Mouse (Mus musculus): Measurements from ENCODE around the gene Tepsin. TPM values are rescaled to one million over a fixed set of nuclear protein-coding genes. Genes with fewer than 3 reads are reported as not detected.

Gene Tepsin
- 5.2 and 6.9 TPM in 2 replicates for polyA plus RNA-seq (2015; fragmentation: Nextera tagmentation; extraction: Ambion mirVana)

- H3K9me3 ChIP-seq (replicated peaks), result no peaks in the 10 kb centered on the region
- peak; percentile 96 for ATAC-seq (ENCODE audit: low read depth)
- H3K27me3 ChIP-seq, result no peaks in the 10 kb centered on the region
- DNase-seq, result peak; percentile 99
- peak within 1 kb of the TSS; percentile 83 for H3K4me3 ChIP-seq (replicated peaks)
- peaks cover 38% of the 10 kb centered on the region for H3K36me3 ChIP-seq
- peak within 1 kb of the TSS; percentile 95 for H3K4me2 ChIP-seq
- peak within 1 kb of the TSS; percentile 84 for H3K27ac ChIP-seq
- H3K9ac ChIP-seq, result peak within 1 kb of the TSS; percentile 88
- WGBS (ENCODE audit: insufficient replicate concordance), result under 1% methylated on average over 77 of the region's 77 CpGs
- peaks cover 39% of the 10 kb centered on the region for H3K4me1 ChIP-seq (replicated peaks)
Measured at GRCm38 (mm10) chr11:120098588-120099511, at the start of gene Tepsin, which contains the start of gene Ndufaf8. Gene Tepsin (minus strand): TSS chr11:120098731. Gene Ndufaf8 (plus strand): TSS chr11:120098928.

DNA sequence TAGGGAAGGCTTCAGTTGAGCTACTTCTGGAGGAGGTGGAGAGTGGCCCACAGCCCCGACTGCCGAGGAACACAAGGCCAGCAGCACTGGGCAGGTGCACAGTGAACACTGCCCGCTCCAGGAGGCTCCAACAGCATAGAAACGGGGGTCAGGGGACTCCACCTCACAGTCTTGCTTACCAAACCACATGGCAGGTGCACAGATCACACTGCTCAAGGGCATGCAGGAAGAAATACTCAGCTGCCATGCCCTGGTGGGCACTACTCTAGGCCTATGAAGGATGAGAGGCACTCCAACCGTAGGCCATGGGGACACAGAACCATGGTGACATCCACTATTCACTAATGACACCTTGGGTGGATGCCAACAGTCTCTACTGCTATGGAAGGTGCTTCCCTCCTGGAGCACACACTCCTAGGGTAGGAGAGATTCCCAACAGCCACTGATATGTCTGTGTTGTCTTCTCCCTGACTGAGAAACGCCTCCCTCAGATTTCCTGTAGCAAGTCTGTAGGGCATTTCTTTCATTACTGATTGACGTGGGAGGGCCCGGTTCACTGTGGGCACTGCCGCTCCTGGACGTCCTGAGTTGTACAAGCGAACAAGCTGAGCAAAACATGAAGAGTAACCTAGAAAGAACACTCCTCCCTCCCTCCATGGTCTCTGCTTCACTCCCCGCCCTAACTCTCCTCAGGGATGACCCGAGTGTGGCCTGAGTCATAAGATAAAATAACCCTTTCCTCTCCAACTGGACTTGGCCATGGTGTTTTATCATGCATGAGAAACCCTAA is 45.4 kb upstream of the Tepsin start:
- 59% methylated on average over 13 of the region's 13 CpGs for WGBS (ENCODE audit: insufficient replicate concordance)
- H3K4me1 ChIP-seq (replicated peaks), result peaks cover 80% of the 10 kb centered on the region

GRCm38 (mm10) chr11:120142601-120143051 is 44.1 kb upstream of the Tepsin start:
- ATAC-seq (ENCODE audit: low read depth) (peak; percentile 63), DNase-seq (no peak)
- H3K4me2 ChIP-seq, result 0 out of 2 replicates have a peak overlapping the region, but pooled peaks have one; percentile 8
- no peaks in the 10 kb centered on the region for H3K27me3 ChIP-seq
- no peak overlapping the region for H3K4me3 ChIP-seq (replicated peaks)
- H3K36me3 ChIP-seq, result peaks cover 56% of the 10 kb centered on the region
- no peaks in the 10 kb centered on the region for H3K9me3 ChIP-seq (replicated peaks)
- WGBS (ENCODE audit: insufficient replicate concordance), result 51% methylated on average over 3 of the region's 3 CpGs
- peaks cover 82% of the 10 kb centered on the region for H3K4me1 ChIP-seq (replicated peaks)
- H3K27ac ChIP-seq, result peak overlapping the region; percentile 77
- 0 out of 2 replicates have a peak overlapping the region, but pooled peaks have one; percentile 26 for H3K9ac ChIP-seq

More for the DNA sequence above, 45.4 kb upstream of the Tepsin start:
- DNase-seq (no peak), ATAC-seq (ENCODE audit: low read depth) (no peak)
- H3K4me3 ChIP-seq (replicated peaks), result no peak overlapping the region
- no peak overlapping the region for H3K4me2 ChIP-seq
- peaks cover 53% of the 10 kb centered on the region for H3K36me3 ChIP-seq
- H3K27ac ChIP-seq, result peak overlapping the region; percentile 63
- no peaks in the 10 kb centered on the region for H3K9me3 ChIP-seq (replicated peaks)
- H3K27me3 ChIP-seq, result no peaks in the 10 kb centered on the region
- 0 out of 2 replicates have a peak overlapping the region, but pooled peaks have one; percentile 9 for H3K9ac ChIP-seq

GRCm38 (mm10) chr11:120140255-120140654 is 41.7 kb upstream of the Tepsin start:
- Histone ChIP-seq H3K27ac (no peak overlapping the region), H3K4me1 (replicated peaks) (peaks cover 87% of the 10 kb centered on the region), H3K27me3 (no peaks in the 10 kb centered on the region), H3K9ac (no peak overlapping the region), H3K4me2 (no peak overlapping the region), H3K4me3 (replicated peaks) (no peak overlapping the region), H3K36me3 (peaks cover 50% of the 10 kb centered on the region), H3K9me3 (replicated peaks) (no peaks in the 10 kb centered on the region)
- DNase-seq, result no peak
- 76% methylated on average over 6 of the region's 6 CpGs for WGBS (ENCODE audit: insufficient replicate concordance)
- no peak for ATAC-seq (ENCODE audit: low read depth)

DNA sequence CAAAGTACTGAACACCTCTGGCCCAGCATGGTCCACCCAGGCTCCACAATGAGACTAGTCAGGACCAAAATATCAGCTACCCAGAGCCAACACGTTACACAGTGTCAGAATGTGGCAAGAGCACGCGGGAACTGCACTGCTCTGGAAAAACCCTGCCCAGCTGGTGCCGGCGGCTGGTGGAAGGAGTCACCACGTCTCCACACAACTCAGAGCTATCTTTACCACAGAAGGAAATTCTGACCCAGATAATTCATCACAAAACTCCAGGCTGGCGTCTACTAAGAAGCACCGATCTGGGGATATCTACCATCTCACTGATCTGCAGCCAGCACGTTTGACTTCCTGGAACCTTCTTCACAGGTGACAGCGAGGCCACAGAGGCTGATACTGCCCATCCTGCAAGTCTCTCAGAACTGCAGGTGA is 40.8 kb upstream of the Tepsin start:
- DNase-seq (no peak), ATAC-seq (ENCODE audit: low read depth) (0 out of 2 replicates have a peak, but pooled peaks have one; percentile 1)
- Histone ChIP-seq H3K9ac (peak overlapping the region; percentile 31), H3K4me2 (no peak overlapping the region), H3K27me3 (no peaks in the 10 kb centered on the region), H3K4me1 (replicated peaks) (peaks cover 86% of the 10 kb centered on the region), H3K27ac (0 out of 2 replicates have a peak overlapping the region, but pooled peaks have one; percentile 9), H3K36me3 (peaks cover 54% of the 10 kb centered on the region), H3K9me3 (replicated peaks) (no peaks in the 10 kb centered on the region), H3K4me3 (replicated peaks) (no peak overlapping the region)
- WGBS (ENCODE audit: insufficient replicate concordance), result 13% methylated on average over 10 of the region's 10 CpGs

DNA sequence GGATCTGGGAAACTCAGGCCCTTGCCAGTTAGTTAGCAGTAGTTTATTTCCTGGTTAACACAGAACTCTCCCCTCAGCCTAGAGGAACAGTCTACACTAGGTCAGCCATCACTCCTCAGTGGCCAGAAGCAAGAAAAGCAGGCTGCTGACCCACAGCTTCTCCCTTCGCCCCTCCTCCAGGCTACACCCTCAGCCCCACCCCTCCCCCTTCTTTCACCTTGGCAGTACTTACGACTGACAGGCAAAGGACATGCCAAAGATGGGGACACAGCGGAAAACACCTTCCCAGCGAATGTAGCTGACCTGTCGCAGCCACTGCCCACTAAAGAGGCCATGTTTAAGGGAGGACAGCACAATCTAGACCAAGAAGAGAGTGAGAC is 39.1 kb upstream of the Tepsin start:
- no peak for DNase-seq
- Histone ChIP-seq H3K4me3 (replicated peaks) (0 out of 2 replicates have a peak overlapping the region, but pooled peaks have one; percentile 22), H3K4me1 (replicated peaks) (peaks cover 73% of the 10 kb centered on the region), H3K27ac (peak overlapping the region; percentile 73), H3K36me3 (peaks cover 61% of the 10 kb centered on the region), H3K9me3 (replicated peaks) (no peaks in the 10 kb centered on the region), H3K9ac (peak overlapping the region; percentile 50), H3K4me2 (peak overlapping the region; percentile 51), H3K27me3 (no peaks in the 10 kb centered on the region)
- WGBS (ENCODE audit: insufficient replicate concordance), result 46% methylated on average over 5 of the region's 5 CpGs
- no peak for ATAC-seq (ENCODE audit: low read depth)

DNA sequence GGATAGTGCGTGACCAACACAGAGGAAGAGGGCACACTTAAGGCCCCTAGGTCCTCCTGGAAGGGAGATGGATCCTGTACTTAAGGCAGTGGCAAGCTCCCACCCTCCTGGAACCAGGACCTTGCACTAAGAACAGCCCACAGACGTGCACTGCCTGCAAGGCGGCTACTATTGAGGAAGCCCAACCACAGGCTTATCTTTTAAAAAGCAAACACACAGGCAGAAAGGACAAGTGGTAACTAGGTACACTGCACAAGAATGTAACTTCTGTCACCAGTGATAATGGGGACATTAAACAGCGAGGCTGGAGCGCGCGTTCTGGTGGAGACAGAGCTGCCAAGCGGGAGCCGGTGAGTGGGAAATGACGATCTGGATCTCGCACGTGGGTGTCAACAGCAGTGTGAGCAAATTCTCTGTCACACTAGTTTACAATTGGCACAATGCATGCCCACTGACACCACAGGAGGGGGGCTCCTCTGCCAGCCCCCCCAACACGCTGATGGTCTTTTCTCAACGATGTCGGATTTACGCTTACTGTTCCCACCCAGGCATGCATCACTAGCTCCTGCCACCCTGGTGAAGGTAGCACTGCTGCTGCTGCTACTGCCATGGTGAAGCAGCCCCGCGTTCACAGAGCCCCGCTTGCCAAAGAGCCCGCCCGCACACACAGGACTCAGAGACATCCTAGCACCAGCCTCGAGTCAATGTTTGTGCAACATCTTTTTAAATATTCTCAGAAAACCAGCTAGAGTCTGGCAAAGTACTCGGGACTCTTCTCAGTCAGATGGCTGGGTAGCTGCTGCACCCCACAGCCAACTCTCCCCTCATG is 38.5 kb upstream of the Tepsin start:
- H3K9me3 ChIP-seq (replicated peaks), result no peaks in the 10 kb centered on the region
- H3K36me3 ChIP-seq, result peaks cover 67% of the 10 kb centered on the region

DNA sequence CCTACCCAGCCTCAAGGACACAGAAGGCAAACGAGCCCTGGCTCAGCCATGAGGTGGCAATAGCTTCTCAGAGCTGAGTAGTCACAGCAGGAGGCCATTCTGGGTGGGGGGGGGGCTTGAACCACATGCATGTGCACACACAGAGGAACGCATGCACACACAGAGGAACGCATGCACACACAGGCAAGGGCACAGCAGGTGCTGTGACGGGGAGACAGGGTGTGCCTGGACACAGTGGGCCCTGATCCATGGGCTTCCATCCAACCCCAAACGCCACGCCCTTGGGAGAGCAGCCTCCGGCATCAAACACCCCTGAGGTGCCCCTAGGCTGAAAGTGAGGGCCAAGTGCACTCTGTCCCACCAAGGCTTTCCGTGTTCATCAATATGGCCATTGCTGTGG is 37.7 kb upstream of the Tepsin start:
- Histone ChIP-seq H3K4me3 (replicated peaks) (no peak overlapping the region), H3K4me1 (replicated peaks) (peaks cover 66% of the 10 kb centered on the region), H3K27ac (peak overlapping the region; percentile 73), H3K27me3 (no peaks in the 10 kb centered on the region), H3K4me2 (peak overlapping the region; percentile 51), H3K9me3 (replicated peaks) (no peaks in the 10 kb centered on the region), H3K9ac (no peak overlapping the region), H3K36me3 (peaks cover 76% of the 10 kb centered on the region)
- ATAC-seq (ENCODE audit: low read depth), result no peak
- no peak for DNase-seq
- WGBS (ENCODE audit: insufficient replicate concordance), result 74% methylated on average over 8 of the region's 8 CpGs

More for the DNA sequence above, 38.5 kb upstream of the Tepsin start:
- 33% methylated on average over 23 of the region's 23 CpGs for WGBS (ENCODE audit: insufficient replicate concordance)
- DNase-seq (peak; percentile 45), ATAC-seq (ENCODE audit: low read depth) (peak; percentile 86)
- peaks cover 67% of the 10 kb centered on the region for H3K4me1 ChIP-seq (replicated peaks)
- no peaks in the 10 kb centered on the region for H3K27me3 ChIP-seq
- peak overlapping the region; percentile 50 for H3K9ac ChIP-seq
- H3K4me3 ChIP-seq (replicated peaks), result 0 out of 2 replicates have a peak overlapping the region, but pooled peaks have one; percentile 22
- H3K27ac ChIP-seq, result peak overlapping the region; percentile 73
- peak overlapping the region; percentile 51 for H3K4me2 ChIP-seq

GRCm38 (mm10) chr11:120134847-120135530 is 36.5 kb upstream of the Tepsin start:
- no peak overlapping the region for H3K4me2 ChIP-seq
- no peak overlapping the region for H3K27ac ChIP-seq
- peaks cover 59% of the 10 kb centered on the region for H3K4me1 ChIP-seq (replicated peaks)
- no peak for DNase-seq
- no peaks in the 10 kb centered on the region for H3K9me3 ChIP-seq (replicated peaks)
- H3K9ac ChIP-seq, result no peak overlapping the region
- 80% methylated on average over 9 of the region's 9 CpGs for WGBS (ENCODE audit: insufficient replicate concordance)
- no peak overlapping the region for H3K4me3 ChIP-seq (replicated peaks)
- no peaks in the 10 kb centered on the region for H3K27me3 ChIP-seq
- peaks cover 77% of the 10 kb centered on the region for H3K36me3 ChIP-seq
- ATAC-seq (ENCODE audit: low read depth), result no peak

- Histone ChIP-seq H3K4me2 (no peak overlapping the region), H3K9me3 (replicated peaks) (no peaks in the 10 kb centered on the region), H3K27ac (no peak overlapping the region; the same call in 1 of the 2 replicates), H3K27me3 (no peaks in the 10 kb centered on the region), H3K4me1 (replicated peaks) (peaks cover 51% of the 10 kb centered on the region), H3K4me3 (replicated peaks) (no peak overlapping the region), H3K36me3 (peaks cover 79% of the 10 kb centered on the region), H3K9ac (no peak overlapping the region)
- no peak for DNase-seq
- ATAC-seq (ENCODE audit: low read depth), result no peak
- WGBS (ENCODE audit: insufficient replicate concordance), result 82% methylated on average over 5 of the region's 5 CpGs
Measured at GRCm38 (mm10) chr11:120134148-120134547, 35.6 kb upstream of the Tepsin start.

Measured in liver, embryonic 13.5 days (tissue).